Mouse (Mus musculus): Measurements from ENCODE around the gene Plekhh1. TPM values are rescaled to one million over a fixed set of nuclear protein-coding genes. Genes with fewer than 3 reads are reported as not detected.

Gene Plekhh1
- total RNA-seq, 1 experiment: 11.2 TPM

DNA sequence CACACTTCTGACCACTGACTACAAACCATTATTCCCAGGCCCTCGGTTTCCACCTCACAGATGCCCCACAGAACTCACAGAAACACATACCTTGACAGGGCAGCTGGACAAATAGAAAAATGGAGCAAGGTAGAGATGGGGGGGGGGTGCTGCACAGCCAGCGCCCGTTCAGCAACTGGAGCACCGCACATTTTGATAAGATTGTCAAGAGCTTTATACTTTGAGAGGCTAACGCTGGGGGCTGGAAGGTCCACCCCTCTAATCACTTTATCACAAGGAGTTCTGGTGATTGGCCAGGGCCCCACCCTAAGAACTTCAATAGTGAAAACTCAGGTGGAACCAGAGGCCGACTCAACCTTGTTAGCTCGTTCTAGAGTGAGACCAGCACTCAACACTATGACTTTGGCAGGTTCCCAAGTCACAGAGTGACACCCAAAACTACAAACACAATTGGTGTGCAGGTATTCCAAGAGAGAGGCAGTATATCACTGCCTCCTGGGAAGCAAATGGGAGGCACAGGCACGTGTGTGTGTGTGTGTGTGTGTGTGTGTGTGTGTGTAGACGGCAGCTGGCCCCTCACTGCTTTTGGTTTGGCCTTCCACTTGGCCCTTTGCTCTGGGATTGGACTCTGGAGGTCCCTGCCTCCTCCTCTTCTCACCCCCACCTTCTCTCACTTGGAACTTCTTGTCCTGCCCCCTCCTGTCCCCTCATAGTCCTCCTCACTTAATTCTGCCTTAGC, 45.5 kb upstream of the Plekhh1 start:
- H3K27ac ChIP-seq (ENCODE audit: insufficient read depth, low read depth, low read length, poor library complexity, severe bottlenecking): no peak overlapping the region
- no peak for DNase-seq (ENCODE audit: low read depth, low spot score)
- H3K4me3 ChIP-seq (ENCODE audit: insufficient read depth in 1 of 2, low read depth in 1 of 2, low read length in 2 of 2, poor library complexity in 1 of 2, severe bottlenecking in 1 of 2): no peak overlapping the region
- H3K4me1 ChIP-seq (ENCODE audit: control insufficient read depth in 2 of 2, insufficient read depth in 2 of 2, low read length in 2 of 2, poor library complexity in 1 of 2): peaks cover 0 to 2% of the 10 kb centered on the region in 2 experiments; a peak in 1 of 4 replicates
- in situ Hi-C loops (cut with MboI; ENCODE audit: low sequenced_read_pairs in 2 of 2, unreplicated experiment in 2 of 2): no loop called here
- no peak overlapping the region for H3K9ac ChIP-seq (ENCODE audit: insufficient read depth, low read depth, low read length, poor library complexity, severe bottlenecking)
- H3K9me3 ChIP-seq (ENCODE audit: control insufficient read depth, insufficient read depth, low read depth, low read length): no peaks in the 10 kb centered on the region
- H3K36me3 ChIP-seq (ENCODE audit: control insufficient read depth, insufficient read depth, low read length, poor library complexity, severe bottlenecking): no peaks in the 10 kb centered on the region
- no peak for TF ChIP-seq CHD2 (IDR thresholded peaks at IDR 0.05; ENCODE audit: low read depth, low read length)
- TF ChIP-seq ZC3H11A (IDR thresholded peaks at IDR 0.05; ENCODE audit: borderline replicate concordance, low read depth, low read length): no peak
- no peak for TF ChIP-seq ZNF384 (IDR thresholded peaks at IDR 0.05; ENCODE audit: low read depth, low read length)
- TF ChIP-seq MAFK (IDR thresholded peaks at IDR 0.05; ENCODE audit: insufficient read depth, low read depth, low read length): no peak
- TF ChIP-seq HCFC1 (IDR thresholded peaks at IDR 0.05; ENCODE audit: borderline replicate concordance, insufficient read depth, low read length): no peak

DNA sequence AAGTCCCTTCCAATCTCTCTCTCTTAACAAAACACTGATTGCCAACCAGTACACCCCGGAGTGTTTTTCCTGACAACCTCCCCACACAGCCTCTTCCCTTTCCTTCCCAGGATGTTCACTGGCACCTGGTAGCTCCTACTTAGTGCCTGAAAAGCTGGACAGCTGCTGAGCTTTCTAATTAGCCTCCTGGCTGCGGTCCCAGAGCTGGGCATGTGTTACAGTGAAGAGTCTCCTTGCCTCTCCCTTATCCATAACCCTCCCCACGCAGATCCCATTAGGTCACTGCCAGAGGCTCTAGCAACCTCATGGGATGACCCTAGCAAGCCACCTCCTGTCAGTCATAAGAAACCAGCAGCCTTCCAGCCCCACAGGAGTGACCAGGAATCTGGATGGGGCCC, 44.9 kb upstream of the Plekhh1 start:
- no peak for DNase-seq (ENCODE audit: low read depth, low spot score)
- Histone ChIP-seq H3K27ac (ENCODE audit: insufficient read depth, low read depth, low read length, poor library complexity, severe bottlenecking) (no peak overlapping the region), H3K4me3 (ENCODE audit: insufficient read depth in 1 of 2, low read depth in 1 of 2, low read length in 2 of 2, poor library complexity in 1 of 2, severe bottlenecking in 1 of 2) (no peak overlapping the region), H3K9ac (ENCODE audit: insufficient read depth, low read depth, low read length, poor library complexity, severe bottlenecking) (no peak overlapping the region), H3K36me3 (ENCODE audit: control insufficient read depth, insufficient read depth, low read length, poor library complexity, severe bottlenecking) (no peaks in the 10 kb centered on the region), H3K4me1 (ENCODE audit: control insufficient read depth in 2 of 2, insufficient read depth in 2 of 2, low read length in 2 of 2, poor library complexity in 1 of 2) (peaks cover 0 to 2% of the 10 kb centered on the region in 2 experiments; a peak in 1 of 4 replicates), H3K9me3 (ENCODE audit: control insufficient read depth, insufficient read depth, low read depth, low read length) (no peaks in the 10 kb centered on the region)
- in situ Hi-C loops (cut with MboI; ENCODE audit: low sequenced_read_pairs in 2 of 2, unreplicated experiment in 2 of 2): no loop called here
- TF ChIP-seq ZC3H11A (IDR thresholded peaks at IDR 0.05; ENCODE audit: borderline replicate concordance, low read depth, low read length) (no peak), HCFC1 (IDR thresholded peaks at IDR 0.05; ENCODE audit: borderline replicate concordance, insufficient read depth, low read length) (no peak), CHD2 (IDR thresholded peaks at IDR 0.05; ENCODE audit: low read depth, low read length) (no peak), ZNF384 (IDR thresholded peaks at IDR 0.05; ENCODE audit: low read depth, low read length) (no peak), MAFK (IDR thresholded peaks at IDR 0.05; ENCODE audit: insufficient read depth, low read depth, low read length) (no peak)

DNA sequence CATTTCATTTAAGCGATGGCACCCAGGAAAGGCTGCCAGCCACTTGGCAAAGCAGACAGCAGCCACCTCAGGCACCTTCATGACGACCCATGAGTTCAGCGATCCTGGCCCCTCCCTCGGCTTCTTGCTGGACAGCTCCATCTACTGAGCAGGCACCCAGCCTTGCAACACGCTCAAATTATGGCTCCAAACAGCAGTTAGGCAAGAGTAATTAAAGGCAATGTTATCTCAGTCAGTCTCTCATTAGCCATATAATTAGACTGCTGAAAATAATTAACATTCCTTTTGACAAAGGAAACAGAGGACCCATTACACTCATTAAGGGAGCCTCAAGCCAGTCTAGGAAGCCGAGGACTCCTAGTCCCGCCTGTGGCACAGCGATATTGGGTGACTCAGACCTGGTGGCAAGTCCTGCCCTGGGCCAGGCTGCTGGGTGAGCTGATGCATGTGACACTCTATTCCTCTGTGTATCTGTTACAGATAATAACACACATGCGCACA, 41.3 kb upstream of the Plekhh1 start:
- TF ChIP-seq ZC3H11A (IDR thresholded peaks at IDR 0.05; ENCODE audit: borderline replicate concordance, low read depth, low read length) (no peak), CHD2 (IDR thresholded peaks at IDR 0.05; ENCODE audit: low read depth, low read length) (no peak), MAFK (IDR thresholded peaks at IDR 0.05; ENCODE audit: insufficient read depth, low read depth, low read length) (no peak), HCFC1 (IDR thresholded peaks at IDR 0.05; ENCODE audit: borderline replicate concordance, insufficient read depth, low read length) (no peak), ZNF384 (IDR thresholded peaks at IDR 0.05; ENCODE audit: low read depth, low read length) (no peak)
- Histone ChIP-seq H3K4me1 (ENCODE audit: control insufficient read depth in 2 of 2, insufficient read depth in 2 of 2, low read length in 2 of 2, poor library complexity in 1 of 2) (peaks cover 0 to 2% of the 10 kb centered on the region in 2 experiments; a peak in 1 of 4 replicates), H3K4me3 (ENCODE audit: insufficient read depth in 1 of 2, low read depth in 1 of 2, low read length in 2 of 2, poor library complexity in 1 of 2, severe bottlenecking in 1 of 2) (no peak overlapping the region), H3K36me3 (ENCODE audit: control insufficient read depth, insufficient read depth, low read length, poor library complexity, severe bottlenecking) (no peaks in the 10 kb centered on the region; the same call in 1 of the 2 replicates), H3K27ac (ENCODE audit: insufficient read depth, low read depth, low read length, poor library complexity, severe bottlenecking) (no peak overlapping the region), H3K9me3 (ENCODE audit: control insufficient read depth, insufficient read depth, low read depth, low read length) (no peaks in the 10 kb centered on the region), H3K9ac (ENCODE audit: insufficient read depth, low read depth, low read length, poor library complexity, severe bottlenecking) (no peak overlapping the region)
- in situ Hi-C loops (cut with MboI; ENCODE audit: low sequenced_read_pairs in 2 of 2, unreplicated experiment in 2 of 2): no loop called here
- no peak for DNase-seq (ENCODE audit: low read depth, low spot score)

DNA sequence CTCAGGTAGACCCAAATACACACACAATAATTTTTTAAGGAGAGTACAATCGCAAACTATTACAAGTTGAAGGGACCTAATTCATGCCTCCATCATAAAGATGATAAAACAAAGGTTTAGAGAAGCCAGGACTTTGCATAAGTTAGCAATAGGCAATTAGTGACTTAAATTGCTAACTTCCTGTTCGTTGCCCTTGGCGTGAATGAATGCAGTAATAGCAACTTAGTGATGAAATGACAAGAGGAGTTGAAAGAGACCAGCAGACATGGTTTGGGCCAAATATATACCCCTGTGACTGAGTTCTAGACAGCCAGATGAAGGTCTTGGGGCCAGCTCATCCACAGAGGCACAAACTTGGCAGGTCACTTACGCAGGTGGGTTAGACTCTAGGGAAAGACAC, 32.7 kb upstream of the Plekhh1 start:
- H3K9me3 ChIP-seq (ENCODE audit: control insufficient read depth, insufficient read depth, low read depth, low read length): no peaks in the 10 kb centered on the region
- in situ Hi-C loops (cut with MboI; ENCODE audit: low sequenced_read_pairs in 2 of 2, unreplicated experiment in 2 of 2): no loop called here
- H3K27ac ChIP-seq (ENCODE audit: insufficient read depth, low read depth, low read length, poor library complexity, severe bottlenecking): no peak overlapping the region
- no peak for DNase-seq (ENCODE audit: low read depth, low spot score)
- peaks cover 15 to 24% of the 10 kb centered on the region in 2 experiments; a peak in 3 of 4 replicates for H3K4me1 ChIP-seq (ENCODE audit: control insufficient read depth in 2 of 2, insufficient read depth in 2 of 2, low read length in 2 of 2, poor library complexity in 1 of 2)
- no peaks in the 10 kb centered on the region for H3K36me3 ChIP-seq (ENCODE audit: control insufficient read depth, insufficient read depth, low read length, poor library complexity, severe bottlenecking)
- no peak overlapping the region for H3K4me3 ChIP-seq (ENCODE audit: insufficient read depth in 1 of 2, low read depth in 1 of 2, low read length in 2 of 2, poor library complexity in 1 of 2, severe bottlenecking in 1 of 2)
- H3K9ac ChIP-seq (ENCODE audit: insufficient read depth, low read depth, low read length, poor library complexity, severe bottlenecking): no peak overlapping the region
- TF ChIP-seq MAFK (IDR thresholded peaks at IDR 0.05; ENCODE audit: insufficient read depth, low read depth, low read length): no peak
- no peak for TF ChIP-seq HCFC1 (IDR thresholded peaks at IDR 0.05; ENCODE audit: borderline replicate concordance, insufficient read depth, low read length)
- no peak for TF ChIP-seq ZC3H11A (IDR thresholded peaks at IDR 0.05; ENCODE audit: borderline replicate concordance, low read depth, low read length)
- no peak for TF ChIP-seq CHD2 (IDR thresholded peaks at IDR 0.05; ENCODE audit: low read depth, low read length)
- no peak for TF ChIP-seq ZNF384 (IDR thresholded peaks at IDR 0.05; ENCODE audit: low read depth, low read length)
